Mouse (Mus musculus) heart, postnatal 25 days (tissue): ENCODE measurements around the gene Gm527. TPM values are rescaled to one million over a fixed set of nuclear protein-coding genes. Genes with fewer than 3 reads are reported as not detected.

Source experiments
- DNase-seq: peaks from one replicate; pipeline ENCODE4 v3.0.0; 2022; ENCODE audit warnings: low spot score
- intact Hi-C: fragments of 180-260 bp; cut with DNase I; formaldehyde crosslinking; loops from one replicate; pipeline ENCODE4 v1.15.1; 2025
- total RNA-seq, 2 experiments: library from RNA; stranded (reverse); gene quantifications; 2 replicates each; pipeline ENCODE4 v1.2.3; 2021

Gm527 gene
- 1 to 10 TPM; 3.9 to 4.3 TPM for total RNA-seq

GRCm38 (mm10) chr12:64917578-64918471 is at the start of gene Gm527:
TSS of gene Gm527 (plus strand) at chr12:64917906.
- intact Hi-C loops: loop anchor here (2.0 kb wide), 1 partner anchor 49 kb away; no protein-coding TSS in a partner anchor
- DNase-seq: peak; percentile 91

GRCm38 (mm10) chr12:64871103-64871502 is 46.6 kb upstream of the Gm527 start:
- intact Hi-C loops: no loop called here
- no peak for DNase-seq

GRCm38 (mm10) chr12:64897060-64897730 is 20.5 kb upstream of the Gm527 start:
- intact Hi-C loops: no loop called here

DNA sequence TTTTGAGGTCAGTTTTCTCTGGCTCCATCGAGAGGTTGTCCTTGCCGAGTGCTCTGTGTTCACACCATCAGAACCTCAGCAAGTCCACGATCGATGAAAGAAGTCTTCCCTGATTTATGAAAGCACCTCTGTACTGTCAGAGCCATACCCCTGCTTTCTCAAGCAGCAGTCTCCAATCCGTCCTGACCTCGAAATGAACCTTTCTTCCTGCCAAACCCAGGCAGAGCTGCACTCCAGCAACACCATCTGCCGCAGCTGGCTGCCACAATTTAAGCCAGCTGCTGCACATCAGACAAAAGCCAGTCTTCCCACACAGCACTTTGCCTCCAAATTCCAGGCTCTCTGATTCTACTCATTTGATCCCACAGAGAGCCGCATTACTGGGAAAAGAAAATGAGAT is 15.2 kb upstream of the Gm527 start:
- intact Hi-C loops: no loop called here

More at GRCm38 (mm10) chr12:64897060-64897730, 20.5 kb upstream of the Gm527 start:
- no peak for DNase-seq

GRCm38 (mm10) chr12:64903186-64903585 is 14.5 kb upstream of the Gm527 start:
- intact Hi-C loops: no loop called here
- DNase-seq: no peak

More for the DNA sequence above, 15.2 kb upstream of the Gm527 start:
- peak; percentile 54 for DNase-seq

- DNase-seq: no peak
- intact Hi-C loops: no loop called here
These were observed 4.7 kb upstream of the Gm527 start for GRCm38 (mm10) chr12:64912996-64913395.

- DNase-seq: no peak
- intact Hi-C loops: no loop called here
These were observed 971 bp upstream of the Gm527 start for GRCm38 (mm10) chr12:64916735-64917134.

GRCm38 (mm10) chr12:64937493-64937892 is 19.8 kb downstream of the Gm527 start:
- intact Hi-C loops: no loop called here
- no peak for DNase-seq

GRCm38 (mm10) chr12:64964560-64964959 is 46.9 kb downstream of the Gm527 start:
- DNase-seq: no peak
- intact Hi-C loops: loop anchor here (10.0 kb wide), 1 partner anchor 210 kb away; the partner anchor contains the start of gene Mis18bp1

- intact Hi-C loops: loop anchor here (2.0 to 10.0 kb wide), 4 partner anchors 47 to 209 kb away; partner anchors contain the start of genes Fkbp3, Mis18bp1 and Prpf39
- peak; percentile 99 for DNase-seq
These were observed 47.7 kb downstream of the Gm527 start, which contains the start of the genes Klhl28 and Togaram1 for GRCm38 (mm10) chr12:64965124-64966026. TSS of gene Klhl28 (minus strand) at chr12:64965534. TSS of gene Togaram1 (plus strand) at chr12:64965804.

DNA sequence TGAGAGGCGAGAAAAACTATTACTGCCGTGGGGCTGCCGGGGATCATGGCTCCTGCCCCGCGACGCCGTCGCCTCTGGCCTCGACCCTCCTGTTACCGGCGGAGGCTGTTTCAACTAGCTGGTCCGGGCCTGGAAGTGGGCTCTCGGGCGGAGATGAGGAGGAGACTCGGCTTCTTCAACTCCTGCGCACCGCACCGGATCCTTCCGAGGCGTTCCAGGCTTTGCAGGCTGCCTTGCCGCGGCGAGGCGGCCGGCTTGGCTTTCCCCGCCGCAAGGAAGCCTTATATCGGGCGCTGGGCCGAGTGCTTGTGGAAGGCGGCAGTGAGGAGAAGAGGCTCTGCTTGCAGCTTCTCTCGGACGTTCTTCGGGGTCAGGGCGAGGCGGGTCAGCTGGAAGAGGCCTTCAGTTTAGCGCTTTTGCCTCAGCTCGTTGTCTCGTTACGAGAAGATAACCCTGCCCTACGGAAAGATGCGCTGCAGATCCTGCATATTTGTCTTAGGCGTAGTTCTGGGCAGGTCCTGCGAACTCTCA is 48.5 kb downstream of the Gm527 start:
- peak; percentile 19 for DNase-seq
- intact Hi-C loops: loop anchor here (2.0 to 10.0 kb wide), 4 partner anchors 47 to 209 kb away; partner anchors contain the start of genes Fkbp3, Mis18bp1 and Prpf39

GRCm38 (mm10) chr12:64966652-64967435 is 49.1 kb downstream of the Gm527 start:
- no peak for DNase-seq
- intact Hi-C loops: loop anchor here (2.0 to 10.0 kb wide), 4 partner anchors 48 to 208 kb away; partner anchors contain the start of genes Fkbp3, Mis18bp1 and Prpf39

DNA sequence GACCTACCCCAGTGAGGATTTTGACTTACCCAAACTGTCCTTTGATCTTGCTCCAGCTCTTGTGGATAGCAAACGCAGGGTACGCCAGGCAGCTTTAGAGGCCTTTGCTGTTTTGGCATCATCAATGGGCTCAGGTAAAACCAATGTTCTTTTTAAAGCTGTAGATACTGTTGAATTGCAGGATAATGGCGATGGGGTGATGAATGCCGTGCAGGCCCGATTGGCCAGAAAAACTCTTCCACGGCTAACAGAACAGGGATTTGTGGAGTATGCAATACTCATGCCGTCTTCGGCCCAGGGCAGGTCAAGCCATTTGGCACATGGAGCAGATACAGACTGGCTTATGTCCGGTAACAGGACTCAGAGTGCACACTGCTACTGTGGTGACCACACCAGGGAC is 49.8 kb downstream of the Gm527 start:
- intact Hi-C loops: loop anchor here (2.0 to 10.0 kb wide), 4 partner anchors 49 to 207 kb away; partner anchors contain the start of genes Fkbp3, Mis18bp1 and Prpf39
- no peak for DNase-seq

GRCm38 (mm10) chr12:64968067-64968466 is 50.4 kb downstream of the Gm527 start:
- no peak for DNase-seq

DNA sequence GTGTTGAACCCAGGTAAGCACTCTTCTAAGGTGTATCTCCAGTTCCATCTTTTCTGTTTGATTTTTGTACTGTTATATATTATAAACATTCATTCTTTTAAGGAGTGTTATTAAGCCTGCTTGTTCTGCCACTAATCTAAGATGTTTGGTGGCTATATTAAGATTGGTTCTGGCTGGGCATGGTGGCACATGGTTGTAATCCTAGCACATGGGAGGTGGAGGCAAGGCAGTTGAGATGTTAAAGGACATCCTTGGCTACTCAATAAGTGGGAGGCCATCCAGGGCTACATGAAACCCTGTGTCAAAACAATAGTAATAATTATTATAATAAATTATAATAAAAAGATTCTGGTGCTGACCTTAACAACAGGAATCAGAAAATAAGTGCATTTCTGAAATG is 53.7 kb downstream of the Gm527 start:
- intact Hi-C loops: no loop called here
- DNase-seq: no peak

More at GRCm38 (mm10) chr12:64968067-64968466, 50.4 kb downstream of the Gm527 start:
- intact Hi-C loops: loop anchor here (5.0 to 10.0 kb wide), 3 partner anchors 69 to 207 kb away; partner anchors contain the start of genes Fkbp3, Mis18bp1 and Prpf39

GRCm38 (mm10) chr12:64972063-64972462 is 54.4 kb downstream of the Gm527 start:
- intact Hi-C loops: no loop called here
- no peak for DNase-seq
